8 mouse cellular contexts compared by ENCODE assay signal in genomic region chr17:24416051-24416652, GRCm38 (mm10). TPM values are rescaled to one million over a fixed set of nuclear protein-coding genes. Genes with fewer than 3 reads are reported as not detected.
DNase-seq lines count a peak whose midpoint lies in the region; ATAC-seq and TF ChIP-seq lines count a peak whose summit lies in the region.

No protein-coding gene starts in this region.

- peaks cover 66% of the 10 kb centered on the region for H3K79me2 ChIP-seq in C2C12 (ENCODE audit: control insufficient read depth, insufficient read depth)

- peak overlapping the region; percentile 25 for H3ac ChIP-seq in C2C12 (ENCODE audit: control insufficient read depth, insufficient read length, low read depth)

- H3K4me2 ChIP-seq in forebrain, embryonic 13.5 days, result peak overlapping the region; percentile 96
- peak overlapping the region; percentile 82 for H3K4me2 ChIP-seq in liver, embryonic 12.5 days

- H3K27ac ChIP-seq in forebrain, embryonic 13.5 days, result no peak overlapping the region
- no peak overlapping the region for H3K27ac ChIP-seq in liver, embryonic 12.5 days

- WGBS in forebrain, embryonic 13.5 days, result 91% methylated on average over 3 of the region's 3 CpGs
- 61% methylated on average over 3 of the region's 3 CpGs for WGBS in liver, embryonic 12.5 days (ENCODE audit: insufficient replicate concordance)
- 69% methylated on average over 3 of the region's 3 CpGs for WGBS in lung, adult 2 months

- peaks cover 41% of the 10 kb centered on the region for H3K4me1 ChIP-seq in forebrain, embryonic 13.5 days
- H3K4me1 ChIP-seq in liver, embryonic 12.5 days, result peaks cover 43% of the 10 kb centered on the region
- H3K4me1 ChIP-seq in lung, adult 2 months (ENCODE audit: control insufficient read depth, insufficient read depth, low read length), result peaks cover 10% of the 10 kb centered on the region

- no peak for ATAC-seq in forebrain, embryonic 13.5 days
- ATAC-seq in liver, embryonic 12.5 days, result no peak
- ATAC-seq in granulocyte monocyte progenitor cell, adult 5-6 weeks (replicated peaks; ENCODE audit: poor library complexity, severe bottlenecking), result no peak

- intact Hi-C loops in left cerebral cortex, postnatal 14 days (cut with DNase I), result no loop called here

- TF ChIP-seq POLR2A in lung, adult 2 months (IDR thresholded peaks at IDR 0.05; ENCODE audit: borderline replicate concordance, extremely low read depth, low read depth, low read length), result no peak

- H3K9me3 ChIP-seq in forebrain, embryonic 13.5 days (replicated peaks), result no peaks in the 10 kb centered on the region
- no peaks in the 10 kb centered on the region for H3K9me3 ChIP-seq in liver, embryonic 12.5 days (replicated peaks)

- H3K9ac ChIP-seq in forebrain, embryonic 13.5 days, result peak overlapping the region; percentile 95
- H3K9ac ChIP-seq in liver, embryonic 12.5 days, result peak overlapping the region; percentile 91

- peak overlapping the region; percentile 95 for H3K4me3 ChIP-seq in C2C12 (ENCODE audit: insufficient read depth, poor library complexity, severe bottlenecking)
- H3K4me3 ChIP-seq in forebrain, embryonic 13.5 days, result peak overlapping the region; percentile 94
- peak overlapping the region; percentile 90 for H3K4me3 ChIP-seq in liver, embryonic 12.5 days
- no peak overlapping the region for H3K4me3 ChIP-seq in lung, adult 2 months (replicated peaks; ENCODE audit: extremely low read depth, low read depth, low read length)

- H3K36me3 ChIP-seq in C2C12 (ENCODE audit: control insufficient read depth, insufficient read depth), result peaks cover 44% of the 10 kb centered on the region
- peaks cover 48% of the 10 kb centered on the region for H3K36me3 ChIP-seq in forebrain, embryonic 13.5 days (ENCODE audit: poor library complexity, severe bottlenecking)
- peaks cover 70% of the 10 kb centered on the region for H3K36me3 ChIP-seq in liver, embryonic 12.5 days

- no peaks in the 10 kb centered on the region for H3K27me3 ChIP-seq in C2C12 (ENCODE audit: control insufficient read depth, insufficient read depth, insufficient read length)
- H3K27me3 ChIP-seq in forebrain, embryonic 13.5 days, result no peaks in the 10 kb centered on the region
- no peaks in the 10 kb centered on the region for H3K27me3 ChIP-seq in liver, embryonic 12.5 days (replicated peaks)

- peak; percentile 34 for DNase-seq in 3T3-L1 (ENCODE audit: low read depth, low spot score)
- no peak for DNase-seq in left cerebral cortex, postnatal 14 days (ENCODE audit: low spot score in 2 of 2)
- DNase-seq in urinary bladder, postnatal 36 days (ENCODE audit: low spot score in 2 of 2), result no peak
- DNase-seq in lung, adult 2 months, result no peak

- TF ChIP-seq CTCF in C2C12 (IDR thresholded peaks at IDR 0.05; ENCODE audit: control insufficient read depth, insufficient read depth, insufficient read length), result no peak
- TF ChIP-seq CTCF in lung, adult 2 months (IDR thresholded peaks at IDR 0.05; ENCODE audit: insufficient read depth, low read length), result no peak

- peaks cover 56% of the 10 kb centered on the region for H3K79me3 ChIP-seq in C2C12 (ENCODE audit: low read depth)

TF ChIP-seq in C2C12, 6 proteins besides CTCF, POLR2A, EP300 and RAD21:
- no peak for TF ChIP-seq USF1 (IDR thresholded peaks at IDR 0.05; ENCODE audit: low read depth)
- TF ChIP-seq MYOG (IDR thresholded peaks at IDR 0.05; ENCODE audit: control insufficient read depth, extremely low read depth, insufficient read length), result no peak
- TF ChIP-seq MAX (IDR thresholded peaks at IDR 0.05), result no peak
- no peak for TF ChIP-seq FOSL1 (IDR thresholded peaks at IDR 0.05; ENCODE audit: insufficient read depth, low read length, poor library complexity, severe bottlenecking)
- no peak for TF ChIP-seq MYOD1 (IDR thresholded peaks at IDR 0.05; ENCODE audit: control insufficient read depth, insufficient read length, low read depth)
- no peak for TF ChIP-seq CEBPB (IDR thresholded peaks at IDR 0.05; ENCODE audit: low read depth)
TF ChIP-seq in C2C12: peak in this region for 0.

RNA-seq across cellular contexts. Expression of gene Rnps1, which starts 1.8 kb away (rescaled TPM):
- polyA plus RNA-seq in C2C12 (2012; fragmentation: generic; extraction: Trizol), result 99.0 TPM
- polyA plus RNA-seq in forebrain, embryonic 13.5 days (2015; fragmentation: Nextera tagmentation; extraction: Ambion mirVana), result 367 and 402 TPM in 2 replicates
- 195 and 204 TPM in 2 replicates for polyA plus RNA-seq in liver, embryonic 12.5 days (2016; fragmentation: Nextera tagmentation; extraction: Ambion mirVana)
- total RNA-seq in granulocyte monocyte progenitor cell, adult 5-6 weeks (2014; fragmentation: Nextera tagmentation), result 243 and 246 TPM in 2 replicates
- 179 and 181 TPM in 2 replicates for total RNA-seq in granulocyte monocyte progenitor cell, adult 5-6 weeks (2017)
- 100 to 1,000 TPM; 141 to 145 TPM for total RNA-seq in left cerebral cortex, postnatal 14 days (2021)
- 83.2 and 101 TPM in 2 replicates for polyA plus RNA-seq in lung, adult 2 months (2012; rRNA removed)

RNA-seq across cellular contexts. Expression of gene Eci1, which starts 10.3 kb away (rescaled TPM):
- polyA plus RNA-seq in C2C12 (2012; fragmentation: generic; extraction: Trizol), result 48.5 TPM
- polyA plus RNA-seq in forebrain, embryonic 13.5 days (2015; fragmentation: Nextera tagmentation; extraction: Ambion mirVana), result 59.6 and 62.5 TPM in 2 replicates
- 92.1 and 100 TPM in 2 replicates for polyA plus RNA-seq in liver, embryonic 12.5 days (2016; fragmentation: Nextera tagmentation; extraction: Ambion mirVana)
- total RNA-seq in granulocyte monocyte progenitor cell, adult 5-6 weeks (2014; fragmentation: Nextera tagmentation), result 59.1 and 62.1 TPM in 2 replicates
- total RNA-seq in granulocyte monocyte progenitor cell, adult 5-6 weeks (2017), result 36.6 and 39.9 TPM in 2 replicates
- 10 to 100 TPM; 22.3 to 22.4 TPM for total RNA-seq in left cerebral cortex, postnatal 14 days (2021)
- 70.0 and 78.3 TPM in 2 replicates for polyA plus RNA-seq in lung, adult 2 months (2012; rRNA removed)

RNA-seq across cellular contexts. Expression of gene Dnase1l2, which starts 26.8 kb away (rescaled TPM):
- 0.68 TPM for polyA plus RNA-seq in C2C12 (2012; fragmentation: generic; extraction: Trizol)
- polyA plus RNA-seq in forebrain, embryonic 13.5 days (2015; fragmentation: Nextera tagmentation; extraction: Ambion mirVana), result 4.4 and 4.7 TPM in 2 replicates
- polyA plus RNA-seq in liver, embryonic 12.5 days (2016; fragmentation: Nextera tagmentation; extraction: Ambion mirVana), result 0.70 and 0.96 TPM in 2 replicates
- total RNA-seq in granulocyte monocyte progenitor cell, adult 5-6 weeks (2014; fragmentation: Nextera tagmentation), result 2.3 and 2.8 TPM in 2 replicates
- 0.72 and 1.3 TPM in 2 replicates for total RNA-seq in granulocyte monocyte progenitor cell, adult 5-6 weeks (2017)
- 1 to 10 TPM; 4.8 to 6.5 TPM for total RNA-seq in left cerebral cortex, postnatal 14 days (2021)
- polyA plus RNA-seq in lung, adult 2 months (2012; rRNA removed), result 7.7 and 22.4 TPM in 2 replicates

RNA-seq across cellular contexts. Expression of gene E4f1, which starts 54.0 kb away (rescaled TPM):
- polyA plus RNA-seq in C2C12 (2012; fragmentation: generic; extraction: Trizol), result 13.1 TPM
- polyA plus RNA-seq in forebrain, embryonic 13.5 days (2015; fragmentation: Nextera tagmentation; extraction: Ambion mirVana), result 38.8 and 39.8 TPM in 2 replicates
- polyA plus RNA-seq in liver, embryonic 12.5 days (2016; fragmentation: Nextera tagmentation; extraction: Ambion mirVana), result 19.2 and 20.7 TPM in 2 replicates
- total RNA-seq in granulocyte monocyte progenitor cell, adult 5-6 weeks (2014; fragmentation: Nextera tagmentation), result 20.6 and 45.1 TPM in 2 replicates
- total RNA-seq in granulocyte monocyte progenitor cell, adult 5-6 weeks (2017), result 9.5 and 21.7 TPM in 2 replicates
- 10 to 100 TPM; 31.2 to 33.1 TPM for total RNA-seq in left cerebral cortex, postnatal 14 days (2021)
- 85.9 and 90.1 TPM in 2 replicates for polyA plus RNA-seq in lung, adult 2 months (2012; rRNA removed)

RNA-seq across cellular contexts. Expression of gene Pgp, which starts 54.0 kb away (rescaled TPM):
- 56.7 TPM for polyA plus RNA-seq in C2C12 (2012; fragmentation: generic; extraction: Trizol)
- 52.3 and 56.7 TPM in 2 replicates for polyA plus RNA-seq in forebrain, embryonic 13.5 days (2015; fragmentation: Nextera tagmentation; extraction: Ambion mirVana)
- polyA plus RNA-seq in liver, embryonic 12.5 days (2016; fragmentation: Nextera tagmentation; extraction: Ambion mirVana), result 99.5 and 101 TPM in 2 replicates
- 22.9 and 25.4 TPM in 2 replicates for total RNA-seq in granulocyte monocyte progenitor cell, adult 5-6 weeks (2014; fragmentation: Nextera tagmentation)
- 11.6 and 15.2 TPM in 2 replicates for total RNA-seq in granulocyte monocyte progenitor cell, adult 5-6 weeks (2017)
- total RNA-seq in left cerebral cortex, postnatal 14 days (2021), result 10 to 100 TPM; 70.6 to 74.9 TPM
- 39.5 and 46.2 TPM in 2 replicates for polyA plus RNA-seq in lung, adult 2 months (2012; rRNA removed)
